Mouse (Mus musculus): Measurements from ENCODE around the gene Atp8b5.
A peak's percentile ranks its signal among the peaks of the same experiment; 100 is the strongest.

Gene Atp8b5

GRCm38 (mm10) chr4:43417269-43418062 is 150.5 kb downstream of the Atp8b5 start:
- DNase-seq = no peak

- DNase-seq = no peak
These were observed 151.5 kb downstream of the Atp8b5 start for GRCm38 (mm10) chr4:43418450-43418849.

GRCm38 (mm10) chr4:43418973-43419656 is 152.2 kb downstream of the Atp8b5 start:
- no peak for DNase-seq

- no peak for DNase-seq
These were observed 152.9 kb downstream of the Atp8b5 start for GRCm38 (mm10) chr4:43419801-43420281.

- DNase-seq = peak; percentile 78
These were observed 153.3 kb downstream of the Atp8b5 start for GRCm38 (mm10) chr4:43420305-43420704.

- DNase-seq = no peak
These were observed 154.8 kb downstream of the Atp8b5 start for GRCm38 (mm10) chr4:43421632-43422240.
